Mouse (Mus musculus): ENCODE results near the gene Gba2. TPM values are rescaled to one million over a fixed set of nuclear protein-coding genes. Genes with fewer than 3 reads are reported as not detected.

Gba2 gene
- 21.0 and 21.1 TPM in 2 replicates for polyA plus RNA-seq (2014; fragmentation: Nextera tagmentation; extraction: Ambion mirVana)

DNA sequence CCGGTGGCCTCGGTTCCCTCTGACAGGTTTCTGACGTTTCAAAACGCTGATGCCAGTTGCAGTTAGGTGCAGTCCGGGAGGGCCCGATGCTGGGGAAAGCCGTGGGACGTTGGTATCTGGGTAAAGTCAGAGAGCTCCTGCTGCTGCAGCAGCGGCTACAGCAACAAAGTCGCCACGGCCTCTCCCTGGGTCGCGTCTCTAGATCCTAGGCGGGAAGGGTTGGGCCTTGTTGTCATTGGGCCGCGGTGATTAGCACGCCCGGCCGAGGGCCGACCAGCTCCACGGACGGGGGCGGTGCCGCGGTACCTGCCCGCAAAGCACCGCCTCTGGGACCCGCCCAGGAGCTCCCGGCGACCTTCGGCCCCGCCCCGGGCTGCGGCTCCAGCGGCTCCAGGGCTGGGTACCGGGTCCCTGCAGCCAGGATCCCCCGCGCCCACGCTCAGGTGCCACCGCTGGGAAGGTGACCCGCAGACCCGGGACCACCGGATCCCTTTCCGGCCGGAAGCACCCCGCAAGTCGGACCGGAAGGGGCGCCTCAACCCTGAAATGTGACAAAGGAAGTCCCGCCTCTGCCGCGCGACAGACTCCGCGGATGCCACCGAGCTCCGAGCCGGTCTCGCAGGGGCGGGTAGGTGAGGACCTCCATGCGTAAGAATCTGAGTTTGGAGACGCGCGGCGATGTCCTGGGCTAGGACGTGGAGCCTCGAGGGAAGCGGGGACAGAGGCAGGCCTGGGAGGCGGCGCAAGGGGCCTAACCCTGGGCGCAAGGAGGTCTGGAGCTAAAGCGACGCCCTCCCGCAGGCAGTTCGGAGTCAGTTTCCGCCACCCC is at the start of gene Gba2, which contains the start of gene Rgp1:
Gene Gba2, minus strand, starts transcription at position 498 of the 829 bp plus-strand sequence.
Gene Rgp1, plus strand, starts transcription at position 340 of the 829 bp plus-strand sequence.
- no peaks in the 10 kb centered on the region for H3K9me3 ChIP-seq (replicated peaks; ENCODE audit: control insufficient read depth, low read length)
- peak within 1 kb of the TSS; percentile 65 for H3K27ac ChIP-seq (replicated peaks; ENCODE audit: low read depth, low read length)
- H3K4me1 ChIP-seq (ENCODE audit: control insufficient read depth, insufficient read depth, low read length): peaks cover 6% of the 10 kb centered on the region; the same call in 1 of the 2 replicates
- H3K9ac ChIP-seq (replicated peaks; ENCODE audit: low read length): peak within 1 kb of the TSS; percentile 84
- DNase-seq (ENCODE audit: low spot score): peak; percentile 83
- peaks cover 3% of the 10 kb centered on the region; the same call in 1 of the 2 replicates for H3K36me3 ChIP-seq (replicated peaks; ENCODE audit: control insufficient read depth, insufficient read depth, low read depth, low read length)
- H3K4me3 ChIP-seq (ENCODE audit: low read depth, low read length): peak within 1 kb of the TSS; percentile 81
- peak; percentile 96 for ATAC-seq (replicated peaks; ENCODE audit: insufficient number of reproducible peaks, low FRiP score, low TSS enrichment, low read depth)
- WGBS: under 1% methylated on average over 73 of the region's 76 CpGs
- H3K27me3 ChIP-seq (ENCODE audit: control insufficient read depth, insufficient read depth, low read length): no peaks in the 10 kb centered on the region
- peak within 1 kb of the TSS; percentile 87 for H3K4me2 ChIP-seq (ENCODE audit: low read depth, low read length)

DNA sequence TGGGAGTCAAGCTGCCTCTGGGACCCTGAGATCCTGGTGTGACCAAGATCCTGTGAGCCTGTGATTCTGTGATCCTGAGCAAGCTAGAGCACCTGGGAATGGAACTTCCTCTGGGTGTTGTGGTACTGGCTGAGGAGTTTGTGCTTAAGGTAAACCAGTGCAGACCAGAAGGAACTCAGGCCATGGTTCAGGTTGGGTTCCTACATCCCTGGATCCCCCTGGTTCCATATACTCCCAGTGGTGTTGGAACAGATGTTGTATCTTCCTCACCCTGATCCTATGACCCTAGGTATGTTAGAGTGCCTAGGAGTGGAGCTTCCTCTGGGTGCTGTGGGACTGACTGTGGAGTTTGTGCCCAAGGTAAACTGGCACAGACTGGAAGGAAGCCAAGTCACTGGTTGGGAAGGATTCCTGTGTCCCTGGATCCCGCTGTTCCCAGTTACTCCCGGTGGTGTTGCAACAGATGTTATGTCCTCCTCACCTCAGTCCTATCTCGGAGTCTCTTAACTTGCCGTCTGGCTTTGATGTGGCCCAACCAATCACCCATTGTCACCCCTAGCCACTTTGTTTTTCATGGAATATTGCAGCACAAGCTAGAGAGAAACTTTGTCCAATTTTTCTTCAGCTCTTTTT is 41.6 kb upstream of the Gba2 start:
- no peaks in the 10 kb centered on the region for H3K27me3 ChIP-seq (ENCODE audit: control insufficient read depth, insufficient read depth, low read length)
- ATAC-seq (replicated peaks; ENCODE audit: insufficient number of reproducible peaks, low FRiP score, low TSS enrichment, low read depth): no peak
- DNase-seq (ENCODE audit: low spot score): no peak

DNA sequence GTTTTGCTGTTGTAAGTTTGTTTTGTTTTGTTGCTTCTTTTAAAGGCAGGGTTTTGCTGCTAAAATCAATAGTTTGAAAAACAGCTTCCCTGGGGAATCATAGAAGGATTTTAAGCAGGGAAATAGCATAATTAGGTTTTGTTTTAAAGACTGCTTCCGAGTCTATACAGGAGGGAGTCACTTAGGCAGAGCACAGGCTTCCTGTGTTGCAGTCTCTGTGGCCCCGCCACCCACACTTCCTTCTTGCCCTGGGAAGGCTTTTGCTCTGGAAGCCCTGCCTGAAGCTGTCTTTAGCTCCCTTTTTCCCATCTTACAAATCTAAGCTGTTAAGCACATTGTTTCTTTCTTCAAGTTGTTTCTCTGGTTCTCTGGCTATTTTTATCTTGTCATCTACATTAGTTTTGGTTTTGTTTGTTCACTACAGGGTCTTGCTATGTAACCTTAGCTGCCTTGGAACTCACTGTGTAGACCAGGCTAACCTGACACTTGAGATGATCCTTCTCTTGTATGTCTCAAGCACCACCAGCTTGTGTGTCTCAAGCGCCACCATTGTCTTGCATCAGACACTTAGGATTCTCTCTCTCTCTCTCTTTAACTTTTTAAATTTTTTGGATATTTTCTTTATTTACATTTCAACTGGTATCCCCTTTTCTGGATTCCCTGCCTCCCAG is 34.5 kb upstream of the Gba2 start:
- Histone ChIP-seq H3K4me2 (ENCODE audit: low read depth, low read length) (no peak overlapping the region), H3K9me3 (replicated peaks; ENCODE audit: control insufficient read depth, low read length) (no peaks in the 10 kb centered on the region), H3K4me1 (ENCODE audit: control insufficient read depth, insufficient read depth, low read length) (no peaks in the 10 kb centered on the region), H3K4me3 (ENCODE audit: low read depth, low read length) (no peak overlapping the region), H3K27ac (replicated peaks; ENCODE audit: low read depth, low read length) (no peak overlapping the region), H3K36me3 (replicated peaks; ENCODE audit: control insufficient read depth, insufficient read depth, low read depth, low read length) (no peaks in the 10 kb centered on the region), H3K27me3 (ENCODE audit: control insufficient read depth, insufficient read depth, low read length) (no peaks in the 10 kb centered on the region), H3K9ac (replicated peaks; ENCODE audit: low read length) (no peak overlapping the region)
- 65% methylated on average over 3 of the region's 3 CpGs for WGBS
- DNase-seq (ENCODE audit: low spot score) (no peak), ATAC-seq (replicated peaks; ENCODE audit: insufficient number of reproducible peaks, low FRiP score, low TSS enrichment, low read depth) (no peak)

More for the DNA sequence above, 41.6 kb upstream of the Gba2 start:
- Histone ChIP-seq H3K27ac (replicated peaks; ENCODE audit: low read depth, low read length) (no peak overlapping the region), H3K4me1 (ENCODE audit: control insufficient read depth, insufficient read depth, low read length) (no peaks in the 10 kb centered on the region), H3K4me2 (ENCODE audit: low read depth, low read length) (no peak overlapping the region), H3K9me3 (replicated peaks; ENCODE audit: control insufficient read depth, low read length) (no peaks in the 10 kb centered on the region), H3K36me3 (replicated peaks; ENCODE audit: control insufficient read depth, insufficient read depth, low read depth, low read length) (no peaks in the 10 kb centered on the region), H3K9ac (replicated peaks; ENCODE audit: low read length) (no peak overlapping the region), H3K4me3 (ENCODE audit: low read depth, low read length) (no peak overlapping the region)
- WGBS: 80% methylated on average over 4 of the region's 4 CpGs

DNA sequence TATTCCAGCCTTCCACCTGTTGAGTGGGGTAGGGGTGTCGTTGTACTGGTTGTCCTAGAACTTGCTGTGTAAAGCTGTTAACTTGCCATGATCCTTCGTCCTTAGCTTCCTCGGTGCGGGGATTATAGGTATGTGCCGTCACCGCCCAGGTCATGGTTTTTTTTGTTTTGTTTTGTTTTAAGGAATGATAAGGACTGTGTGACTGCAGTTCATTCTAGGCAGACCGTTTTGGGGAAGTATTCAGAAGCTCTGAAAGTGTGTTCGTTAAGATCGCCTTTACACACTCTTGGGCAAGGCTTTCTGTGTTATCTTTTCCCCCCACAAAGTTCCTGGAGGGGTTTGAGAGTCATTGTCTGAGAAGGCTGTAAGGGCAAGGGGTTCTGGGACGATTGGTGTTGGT is 33.9 kb upstream of the Gba2 start:
- Histone ChIP-seq H3K4me3 (ENCODE audit: low read depth, low read length) (no peak overlapping the region), H3K9me3 (replicated peaks; ENCODE audit: control insufficient read depth, low read length) (no peaks in the 10 kb centered on the region), H3K27me3 (ENCODE audit: control insufficient read depth, insufficient read depth, low read length) (no peaks in the 10 kb centered on the region), H3K4me1 (ENCODE audit: control insufficient read depth, insufficient read depth, low read length) (no peaks in the 10 kb centered on the region), H3K9ac (replicated peaks; ENCODE audit: low read length) (no peak overlapping the region), H3K36me3 (replicated peaks; ENCODE audit: control insufficient read depth, insufficient read depth, low read depth, low read length) (no peaks in the 10 kb centered on the region), H3K4me2 (ENCODE audit: low read depth, low read length) (no peak overlapping the region), H3K27ac (replicated peaks; ENCODE audit: low read depth, low read length) (no peak overlapping the region)
- ATAC-seq (replicated peaks; ENCODE audit: insufficient number of reproducible peaks, low FRiP score, low TSS enrichment, low read depth) (no peak), DNase-seq (ENCODE audit: low spot score) (no peak)
- 72% methylated on average over 10 of the region's 10 CpGs for WGBS

DNA sequence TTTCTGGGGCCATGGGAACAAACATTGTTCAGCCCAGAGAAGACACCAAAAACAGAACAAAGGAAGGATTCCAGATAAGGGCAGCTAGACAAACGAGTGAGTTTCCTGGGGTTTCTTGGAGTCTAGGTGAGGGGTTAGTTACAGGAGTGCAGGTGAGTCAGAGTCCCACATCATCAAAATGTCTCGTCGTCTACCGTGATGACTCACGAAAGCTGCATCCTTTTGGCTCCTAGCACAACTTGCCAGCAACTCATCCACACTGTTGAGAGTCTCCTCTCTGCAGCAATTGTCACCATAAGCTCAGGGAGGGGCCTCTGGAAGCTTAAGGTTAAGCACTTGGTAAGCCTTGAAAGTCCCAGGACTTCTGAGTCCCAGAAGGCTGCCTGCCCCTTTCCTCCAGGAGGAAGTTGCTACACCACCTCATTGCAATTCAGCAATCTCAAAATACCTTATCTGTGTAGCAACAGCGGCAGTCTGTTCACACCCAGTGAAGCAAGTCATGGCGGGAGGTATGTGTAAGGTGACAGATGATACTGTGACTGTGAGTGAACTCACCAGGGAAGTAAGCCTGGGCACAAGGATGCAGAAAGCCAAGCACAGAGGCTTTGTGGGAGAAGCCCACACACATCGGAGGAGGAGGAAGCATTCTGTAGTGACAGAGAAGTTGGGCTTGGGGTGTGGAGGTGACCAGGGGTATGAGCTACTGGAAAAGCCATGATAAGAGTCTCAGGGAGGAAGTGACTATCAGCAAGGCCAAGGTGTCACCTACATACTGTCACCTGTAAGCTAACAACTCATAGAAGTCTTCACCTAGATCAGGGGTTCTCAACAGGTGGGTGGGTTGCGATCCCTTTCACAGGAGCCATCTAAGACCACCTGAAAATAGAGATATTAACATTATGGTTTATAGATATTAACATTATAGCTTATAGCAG is 26.3 kb upstream of the Gba2 start:
- no peak for DNase-seq (ENCODE audit: low spot score)
- Histone ChIP-seq H3K36me3 (replicated peaks; ENCODE audit: control insufficient read depth, insufficient read depth, low read depth, low read length) (no peaks in the 10 kb centered on the region), H3K4me1 (ENCODE audit: control insufficient read depth, insufficient read depth, low read length) (no peaks in the 10 kb centered on the region), H3K27ac (replicated peaks; ENCODE audit: low read depth, low read length) (no peak overlapping the region), H3K4me2 (ENCODE audit: low read depth, low read length) (no peak overlapping the region), H3K4me3 (ENCODE audit: low read depth, low read length) (no peak overlapping the region), H3K27me3 (ENCODE audit: control insufficient read depth, insufficient read depth, low read length) (no peaks in the 10 kb centered on the region), H3K9ac (replicated peaks; ENCODE audit: low read length) (no peak overlapping the region), H3K9me3 (replicated peaks; ENCODE audit: control insufficient read depth, low read length) (no peaks in the 10 kb centered on the region)
- ATAC-seq (replicated peaks; ENCODE audit: insufficient number of reproducible peaks, low FRiP score, low TSS enrichment, low read depth): no peak
- WGBS: 80% methylated on average over 9 of the region's 9 CpGs

DNA sequence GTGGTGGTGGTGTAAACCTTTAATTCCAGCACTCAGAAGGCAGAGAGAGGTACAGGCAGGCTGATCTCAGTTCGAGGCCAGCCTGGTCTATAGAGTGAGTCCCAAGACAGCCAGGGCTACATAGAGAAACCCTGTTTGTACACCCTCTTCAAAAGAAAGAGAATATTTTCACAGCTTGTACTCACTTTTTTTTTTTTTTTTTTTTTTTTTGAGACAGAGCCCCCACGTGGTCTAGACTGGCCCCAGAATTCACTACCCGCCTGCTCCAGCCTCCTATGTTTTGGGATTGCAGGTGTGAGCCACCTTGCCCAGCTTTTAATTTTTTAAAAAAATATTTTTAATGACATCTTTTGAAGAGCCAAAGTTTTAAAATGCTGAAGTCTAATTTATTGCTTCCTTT is 25.4 kb upstream of the Gba2 start:
- WGBS: 80% methylated on average over 3 of the region's 3 CpGs
- no peak overlapping the region for H3K4me2 ChIP-seq (ENCODE audit: low read depth, low read length)

DNA sequence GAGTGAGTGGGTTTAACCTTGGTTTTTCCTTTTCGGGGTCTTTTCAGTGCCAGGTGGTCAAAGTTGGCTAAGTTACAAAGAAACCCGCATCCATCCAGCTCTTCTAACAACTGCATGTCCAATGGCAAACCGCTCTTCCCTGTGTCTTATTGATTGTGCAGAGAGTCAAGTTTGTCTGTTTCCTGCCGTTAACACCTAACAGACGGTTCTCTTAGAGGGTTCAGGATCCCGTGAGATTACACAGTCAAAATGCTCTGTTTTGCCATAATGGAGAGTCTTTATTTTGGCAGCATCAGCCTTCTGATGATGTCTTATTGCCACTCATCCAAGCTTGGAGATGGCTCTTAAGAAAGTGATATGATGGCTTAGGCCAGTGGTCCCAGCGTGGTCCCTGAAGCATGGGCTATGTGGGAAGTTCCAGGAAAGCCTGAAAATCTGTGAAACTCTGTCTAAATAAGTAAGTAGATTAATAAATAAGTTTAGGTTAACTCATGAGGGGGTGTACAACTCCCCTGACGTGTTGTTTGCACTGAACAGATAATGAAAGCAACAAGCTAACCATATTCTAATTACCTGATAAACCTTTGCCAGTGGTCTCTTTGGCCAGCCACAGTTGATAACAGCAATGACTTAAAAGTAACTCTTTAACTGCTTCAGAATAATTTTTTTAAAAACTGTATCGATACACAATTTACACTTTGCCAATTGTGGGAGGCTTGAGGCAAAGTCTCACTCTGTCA is 21.7 kb upstream of the Gba2 start:
- ATAC-seq (replicated peaks; ENCODE audit: insufficient number of reproducible peaks, low FRiP score, low TSS enrichment, low read depth) (no peak), DNase-seq (ENCODE audit: low spot score) (no peak)
- no peaks in the 10 kb centered on the region for H3K4me1 ChIP-seq (ENCODE audit: control insufficient read depth, insufficient read depth, low read length)
- no peaks in the 10 kb centered on the region for H3K27me3 ChIP-seq (ENCODE audit: control insufficient read depth, insufficient read depth, low read length)
- no peak overlapping the region for H3K4me2 ChIP-seq (ENCODE audit: low read depth, low read length)
- no peaks in the 10 kb centered on the region for H3K36me3 ChIP-seq (replicated peaks; ENCODE audit: control insufficient read depth, insufficient read depth, low read depth, low read length)
- H3K27ac ChIP-seq (replicated peaks; ENCODE audit: low read depth, low read length): no peak overlapping the region
- no peaks in the 10 kb centered on the region for H3K9me3 ChIP-seq (replicated peaks; ENCODE audit: control insufficient read depth, low read length)
- H3K9ac ChIP-seq (replicated peaks; ENCODE audit: low read length): no peak overlapping the region
- WGBS: 82% methylated on average over 9 of the region's 9 CpGs
- H3K4me3 ChIP-seq (ENCODE audit: low read depth, low read length): no peak overlapping the region

More for the DNA sequence above, 25.4 kb upstream of the Gba2 start:
- H3K27ac ChIP-seq (replicated peaks; ENCODE audit: low read depth, low read length): no peak overlapping the region
- H3K4me3 ChIP-seq (ENCODE audit: low read depth, low read length): no peak overlapping the region
- no peak for ATAC-seq (replicated peaks; ENCODE audit: insufficient number of reproducible peaks, low FRiP score, low TSS enrichment, low read depth)
- no peak overlapping the region for H3K9ac ChIP-seq (replicated peaks; ENCODE audit: low read length)
- H3K27me3 ChIP-seq (ENCODE audit: control insufficient read depth, insufficient read depth, low read length): no peaks in the 10 kb centered on the region
- no peak for DNase-seq (ENCODE audit: low spot score)
- H3K4me1 ChIP-seq (ENCODE audit: control insufficient read depth, insufficient read depth, low read length): no peaks in the 10 kb centered on the region
- H3K9me3 ChIP-seq (replicated peaks; ENCODE audit: control insufficient read depth, low read length): no peaks in the 10 kb centered on the region
- H3K36me3 ChIP-seq (replicated peaks; ENCODE audit: control insufficient read depth, insufficient read depth, low read depth, low read length): no peaks in the 10 kb centered on the region

Measured in embryonic facial prominence, embryonic 11.5 days (tissue).